Mouse (Mus musculus) ES-E14 (cell line): Measurements from ENCODE around the gene Dnph1.

Experiments used
- CHD2 ChIP-seq: IDR thresholded peaks from 2 replicates; pipeline ENCODE4 v1.6.1; 2014; ENCODE audit warnings: mild to moderate bottlenecking, low read depth, low read length, inconsistent platforms
- HCFC1 ChIP-seq: IDR thresholded peaks from 2 replicates; pipeline ENCODE4 v1.6.1; 2012; ENCODE audit warnings: low read length, inconsistent platforms, borderline replicate concordance; ENCODE audit not compliant: insufficient read depth
- MAFK ChIP-seq: IDR thresholded peaks from 2 replicates; pipeline ENCODE4 v1.6.1; 2014; ENCODE audit warnings: mild to moderate bottlenecking, low read depth, low read length, inconsistent platforms; ENCODE audit not compliant: insufficient read depth
- ZC3H11A ChIP-seq: IDR thresholded peaks from 2 replicates; pipeline ENCODE4 v1.6.1; 2012; ENCODE audit warnings: low read depth, mild to moderate bottlenecking, inconsistent platforms, low read length, borderline replicate concordance
- ZNF384 ChIP-seq: IDR thresholded peaks from 2 replicates; pipeline ENCODE4 v1.6.1; 2012; ENCODE audit warnings: low read depth, low read length, inconsistent platforms

GRCm38 (mm10) chr17:46452683-46453082, 43.8 kb upstream of the Dnph1 start:
- TF ChIP-seq ZNF384: no peak
- TF ChIP-seq CHD2: no peak
- no peak for TF ChIP-seq MAFK
- TF ChIP-seq HCFC1: no peak
- no peak for TF ChIP-seq ZC3H11A
